Mouse (Mus musculus): ENCODE results near the gene Prcc. TPM values are rescaled to one million over a fixed set of nuclear protein-coding genes. Genes with fewer than 3 reads are reported as not detected.

Prcc gene
- polyA plus RNA-seq, 1 experiment from 2014 or later: 14.5 TPM

Other genes with a start within 250 kb of the Prcc start
- gene Lrrc71, start 137.0 kb downstream of the Prcc start, polyA plus RNA-seq (2015; fragmentation: Nextera tagmentation; extraction: Ambion mirVana): 0.35 and 0.58 TPM in 2 replicates
- gene Ntrk1, start 90.4 kb downstream of the Prcc start, polyA plus RNA-seq (2015; fragmentation: Nextera tagmentation; extraction: Ambion mirVana): 0.53 and 0.88 TPM in 2 replicates
- 0.33 and 0.43 TPM in 2 replicates for gene Insrr, start 88.7 kb downstream of the Prcc start, polyA plus RNA-seq (2015; fragmentation: Nextera tagmentation; extraction: Ambion mirVana)
- 4.7 and 4.8 TPM in 2 replicates for gene Pear1, start 61.3 kb downstream of the Prcc start, polyA plus RNA-seq (2015; fragmentation: Nextera tagmentation; extraction: Ambion mirVana)
- gene Sh2d2a, start 38.9 kb downstream of the Prcc start, polyA plus RNA-seq (2015; fragmentation: Nextera tagmentation; extraction: Ambion mirVana): not detected in 2 replicates
- gene Hdgf, start 20.7 kb upstream of the Prcc start, polyA plus RNA-seq (2015; fragmentation: Nextera tagmentation; extraction: Ambion mirVana): 106 and 147 TPM in 2 replicates
- 70.2 and 77.2 TPM in 2 replicates for gene Mrpl24, start 33.9 kb upstream of the Prcc start, polyA plus RNA-seq (2015; fragmentation: Nextera tagmentation; extraction: Ambion mirVana)
- gene Isg20l2, start 44.7 kb upstream of the Prcc start, polyA plus RNA-seq (2015; fragmentation: Nextera tagmentation; extraction: Ambion mirVana): 61.8 and 63.0 TPM in 2 replicates
- gene Rrnad1, start 45.1 kb upstream of the Prcc start, polyA plus RNA-seq (2015; fragmentation: Nextera tagmentation; extraction: Ambion mirVana): 20.7 and 22.7 TPM in 2 replicates
- 67.1 and 89.5 TPM in 2 replicates for gene Crabp2, start 63.1 kb upstream of the Prcc start, polyA plus RNA-seq (2015; fragmentation: Nextera tagmentation; extraction: Ambion mirVana)
- gene Nes, start 85.5 kb upstream of the Prcc start, polyA plus RNA-seq (2015; fragmentation: Nextera tagmentation; extraction: Ambion mirVana): 76.3 and 79.9 TPM in 2 replicates
- gene Bcan, start 114.6 kb upstream of the Prcc start, polyA plus RNA-seq (2015; fragmentation: Nextera tagmentation; extraction: Ambion mirVana): 9.5 and 9.6 TPM in 2 replicates
- 0.11 and 0.36 TPM in 2 replicates for gene Hapln2, start 142.0 kb upstream of the Prcc start, polyA plus RNA-seq (2015; fragmentation: Nextera tagmentation; extraction: Ambion mirVana)
- 29.7 and 30.7 TPM in 2 replicates for gene Gpatch4, start 157.5 kb upstream of the Prcc start, polyA plus RNA-seq (2015; fragmentation: Nextera tagmentation; extraction: Ambion mirVana)
- gene Naxe, start 172.9 kb upstream of the Prcc start, polyA plus RNA-seq (2015; fragmentation: Nextera tagmentation; extraction: Ambion mirVana): 154 and 157 TPM in 2 replicates
- not detected in 2 replicates for gene Ttc24, start 192.7 kb upstream of the Prcc start, polyA plus RNA-seq (2015; fragmentation: Nextera tagmentation; extraction: Ambion mirVana)
- gene Iqgap3, start 196.4 kb upstream of the Prcc start, polyA plus RNA-seq (2015; fragmentation: Nextera tagmentation; extraction: Ambion mirVana): 13.8 and 15.3 TPM in 2 replicates

All from forebrain, embryonic 13.5 days (tissue).